Mouse (Mus musculus) erythroblast, embryonic 14.5 days (primary cell): ENCODE results near the gene Zkscan7.

Source experiments
- GATA1 ChIP-seq: IDR thresholded peaks from 2 replicates; pipeline ENCODE4 v1.6.1; 2012; ENCODE audit warnings: low read length, inconsistent platforms, mixed read lengths
- TAL1 ChIP-seq: IDR thresholded peaks from 3 replicates; pipeline ENCODE4 v1.6.1; 2012; ENCODE audit warnings: low read length, inconsistent platforms, mixed read lengths

GRCm38 (mm10) chr9:122872595-122872994, 12.9 kb upstream of the Zkscan7 start:
- TF ChIP-seq GATA1, result no peak
- no peak for TF ChIP-seq TAL1
